Mouse (Mus musculus): ENCODE data around the gene Srrd.

GRCm38 (mm10) chr5:112289236-112289635 is 53.6 kb downstream of the Srrd start:
- no peak for TF ChIP-seq GATA1 (IDR thresholded peaks at IDR 0.05; ENCODE audit: low read length)
- no peak for TF ChIP-seq TAL1 (IDR thresholded peaks at IDR 0.05; ENCODE audit: low read length)
